Mouse (Mus musculus) limb, embryonic 12.5 days (tissue): Measurements from ENCODE around the gene Foxr1. TPM values are rescaled to one million over a fixed set of nuclear protein-coding genes. Genes with fewer than 3 reads are reported as not detected.
"Not testable (repeated sequence)": the region's sequence is repeated elsewhere in the genome, so short reads cannot be mapped to it uniquely, and the experiment has no call there.

Experiments
- ATAC-seq: fragments of 200-750 bp; cut with Nextera tagmentation; 2 replicates; pipeline ENCODE4 v1.8.0; 2017; ENCODE audit warnings: low read depth, moderate TSS enrichment; ENCODE audit not compliant: insufficient number of reproducible peaks, insufficient read depth, low FRiP score, low TSS enrichment
- H3K27ac ChIP-seq: fragments of 300-500 bp; sonication (generic); 2 replicates; pipeline ENCODE4 v1.5.1; 2016; ENCODE audit warnings: mild to moderate bottlenecking, moderate library complexity
- H3K27me3 ChIP-seq: fragments of 300-500 bp; sonication (generic); 2 replicates; pipeline ENCODE4 v1.6.1; 2016; ENCODE audit warnings: mild to moderate bottlenecking, moderate library complexity
- H3K36me3 ChIP-seq: fragments of 300-500 bp; sonication (generic); 2 replicates; pipeline ENCODE4 v1.6.1; 2016; ENCODE audit warnings: mild to moderate bottlenecking, moderate library complexity
- H3K4me1 ChIP-seq: fragments of 300-500 bp; sonication (generic); replicated peaks from 2 replicates; pipeline ENCODE4 v1.6.1; 2016
- H3K4me2 ChIP-seq: fragments of 300-500 bp; sonication (generic); 2 replicates; pipeline ENCODE4 v1.6.1; 2016; ENCODE audit warnings: mild to moderate bottlenecking, moderate library complexity
- H3K4me3 ChIP-seq: fragments of 300-500 bp; sonication (generic); replicated peaks from 2 replicates; pipeline ENCODE4 v1.5.1; 2016; ENCODE audit warnings: mild to moderate bottlenecking
- H3K9ac ChIP-seq: fragments of 300-500 bp; sonication (generic); replicated peaks from 2 replicates; pipeline ENCODE4 v1.6.1; 2016; ENCODE audit warnings: mild to moderate bottlenecking, moderate library complexity
- H3K9me3 ChIP-seq: fragments of 300-500 bp; sonication (generic); 2 replicates; pipeline ENCODE4 v1.6.1; 2016; ENCODE audit warnings: mild to moderate bottlenecking, moderate library complexity
- WGBS: fragments of 180-500 bp; shearing (Covaris S2); methylation state at CpG from one replicate; pipeline ENCODE4 v1.1.7; 2016; 5-methylcytosine and 5-hydroxymethylcytosine counted together
- polyA plus RNA-seq: library from polyadenylated mRNA; unstranded; fragments of >200 nt; fragmentation: Nextera tagmentation; extraction: Ambion mirVana; gene quantifications from 2 replicates; pipeline ENCODE4 v1.2.1, GENCODE M21; 2016

The Foxr1 gene
- polyA plus RNA-seq, 1 experiment from 2014 or later: not detected

- Histone ChIP-seq H3K4me3 (no peak overlapping the region), H3K9me3 (no peaks in the 10 kb centered on the region)
- 80% methylated on average over 1 of the region's 1 CpGs for WGBS
Measured at GRCm38 (mm10) chr9:44411601-44412130, 29.3 kb downstream of the Foxr1 start.

GRCm38 (mm10) chr9:44410647-44411336 is 30.1 kb downstream of the Foxr1 start:
- peaks cover 67% of the 10 kb centered on the region for H3K36me3 ChIP-seq

More at GRCm38 (mm10) chr9:44411601-44412130, 29.3 kb downstream of the Foxr1 start:
- Histone ChIP-seq H3K4me2 (no peak overlapping the region), H3K9ac (no peak overlapping the region), H3K27ac (no peak overlapping the region), H3K36me3 (peaks cover 73% of the 10 kb centered on the region), H3K27me3 (no peaks in the 10 kb centered on the region), H3K4me1 (peaks cover 6% of the 10 kb centered on the region; the same call in 1 of the 2 replicates)
- ATAC-seq: no peak

GRCm38 (mm10) chr9:44408693-44409092 is 32.2 kb downstream of the Foxr1 start:
- Histone ChIP-seq H3K4me2 (peak overlapping the region; percentile 80), H3K4me3 (peak overlapping the region; percentile 84), H3K36me3 (peaks cover 71% of the 10 kb centered on the region)
- H3K9ac ChIP-seq, H3K9me3 ChIP-seq, H3K27me3 ChIP-seq, H3K4me1 ChIP-seq, H3K27ac ChIP-seq, ATAC-seq: not testable (repeated sequence)
- WGBS: 79% methylated on average over 9 of the region's 9 CpGs

More at GRCm38 (mm10) chr9:44410647-44411336, 30.1 kb downstream of the Foxr1 start:
- Histone ChIP-seq H3K9ac (no peak overlapping the region), H3K27ac (no peak overlapping the region), H3K4me1 (peaks cover 9% of the 10 kb centered on the region; the same call in 1 of the 2 replicates), H3K27me3 (no peaks in the 10 kb centered on the region), H3K4me3 (no peak overlapping the region), H3K4me2 (no peak overlapping the region), H3K9me3 (no peaks in the 10 kb centered on the region)
- ATAC-seq: no peak
- 87% methylated on average over 2 of the region's 2 CpGs for WGBS

- Histone ChIP-seq H3K9me3 (no peaks in the 10 kb centered on the region), H3K27ac (peak overlapping the region; percentile 95), H3K36me3 (peaks cover 71% of the 10 kb centered on the region), H3K4me1 (peaks cover 9% of the 10 kb centered on the region), H3K4me2 (peak overlapping the region; percentile 80), H3K4me3 (peak overlapping the region; percentile 84), H3K9ac (peak overlapping the region; percentile 86), H3K27me3 (no peaks in the 10 kb centered on the region)
- under 1% methylated on average over 24 of the region's 24 CpGs for WGBS
- no peak; the same call in 1 of the 2 replicates for ATAC-seq
Measured at GRCm38 (mm10) chr9:44407752-44408097, 33.2 kb downstream of the Foxr1 start.

GRCm38 (mm10) chr9:44406906-44407751 is 33.8 kb downstream of the Foxr1 start, which contains the start of the genes Rps25 and Trappc4:
Gene Rps25 (plus strand): TSS chr9:44407139.
Gene Trappc4 (minus strand): TSS chr9:44407600.
- H3K9me3 ChIP-seq: no peaks in the 10 kb centered on the region
- H3K36me3 ChIP-seq: peaks cover 71% of the 10 kb centered on the region
- under 1% methylated on average over 51 of the region's 51 CpGs for WGBS
- ATAC-seq: peak; percentile 95
- peaks cover 9% of the 10 kb centered on the region for H3K4me1 ChIP-seq
- peak within 1 kb of the TSS; percentile 80 for H3K4me2 ChIP-seq
- H3K27ac ChIP-seq: peak within 1 kb of the TSS; percentile 95
- peak within 1 kb of the TSS; percentile 86 for H3K9ac ChIP-seq
- no peaks in the 10 kb centered on the region for H3K27me3 ChIP-seq
- H3K4me3 ChIP-seq: peak within 1 kb of the TSS; percentile 84

- Histone ChIP-seq H3K36me3 (peaks cover 71% of the 10 kb centered on the region), H3K9me3 (no peaks in the 10 kb centered on the region), H3K27ac (no peak overlapping the region), H3K9ac (no peak overlapping the region), H3K27me3 (no peaks in the 10 kb centered on the region), H3K4me3 (no peak overlapping the region), H3K4me1 (peaks cover 9% of the 10 kb centered on the region), H3K4me2 (no peak overlapping the region)
- WGBS: 83% methylated on average over 3 of the region's 3 CpGs
- no peak for ATAC-seq
Measured at GRCm38 (mm10) chr9:44405011-44405410, 35.9 kb downstream of the Foxr1 start.

GRCm38 (mm10) chr9:44401081-44401480 is 39.9 kb downstream of the Foxr1 start:
- no peaks in the 10 kb centered on the region for H3K9me3 ChIP-seq
- H3K36me3 ChIP-seq: peaks cover 65% of the 10 kb centered on the region
- no peak overlapping the region for H3K9ac ChIP-seq
- 89% methylated on average over 4 of the region's 4 CpGs for WGBS
- H3K4me2 ChIP-seq: no peak overlapping the region
- H3K4me1 ChIP-seq: peaks cover 18% of the 10 kb centered on the region
- no peak overlapping the region for H3K4me3 ChIP-seq
- no peak overlapping the region for H3K27ac ChIP-seq
- ATAC-seq: no peak
- H3K27me3 ChIP-seq: peaks cover 15% of the 10 kb centered on the region

GRCm38 (mm10) chr9:44399795-44400114 is 41.2 kb downstream of the Foxr1 start:
- Histone ChIP-seq H3K9ac (no peak overlapping the region), H3K4me2 (no peak overlapping the region), H3K27me3 (peaks cover 15% of the 10 kb centered on the region), H3K9me3 (no peaks in the 10 kb centered on the region), H3K4me1 (peaks cover 16% of the 10 kb centered on the region), H3K36me3 (peaks cover 55% of the 10 kb centered on the region), H3K27ac (no peak overlapping the region), H3K4me3 (no peak overlapping the region)
- no peak for ATAC-seq
- 91% methylated on average over 6 of the region's 6 CpGs for WGBS

- Histone ChIP-seq H3K9me3 (no peaks in the 10 kb centered on the region), H3K4me1 (peaks cover 16% of the 10 kb centered on the region), H3K27me3 (peaks cover 15% of the 10 kb centered on the region), H3K27ac (no peak overlapping the region), H3K4me3 (no peak overlapping the region), H3K4me2 (no peak overlapping the region), H3K9ac (no peak overlapping the region), H3K36me3 (peaks cover 50% of the 10 kb centered on the region)
- ATAC-seq: no peak
- WGBS: 81% methylated on average over 13 of the region's 13 CpGs
Measured at GRCm38 (mm10) chr9:44399114-44399794, 41.7 kb downstream of the Foxr1 start.

- no peak for ATAC-seq
- Histone ChIP-seq H3K9ac (no peak overlapping the region), H3K9me3 (no peaks in the 10 kb centered on the region), H3K36me3 (peaks cover 43% of the 10 kb centered on the region), H3K4me1 (peaks cover 16% of the 10 kb centered on the region), H3K4me2 (peak overlapping the region; percentile 97; the same call in 1 of the 2 replicates), H3K4me3 (no peak overlapping the region), H3K27ac (no peak overlapping the region), H3K27me3 (peaks cover 15% of the 10 kb centered on the region)
- 80% methylated on average over 9 of the region's 9 CpGs for WGBS
Measured at GRCm38 (mm10) chr9:44398551-44398950, 42.4 kb downstream of the Foxr1 start.
